Mouse (Mus musculus) bone marrow macrophage, adult 2 months (primary cell): Measurements from ENCODE around the gene Abt1.

Source experiments
- CTCF ChIP-seq: IDR thresholded peaks from 2 replicates; pipeline ENCODE4 v1.5.1; 2012; ENCODE audit warnings: low read depth, mild to moderate bottlenecking, low read length, moderate library complexity
- POLR2A ChIP-seq: IDR thresholded peaks from 2 replicates; pipeline ENCODE4 v1.6.1; 2012; ENCODE audit warnings: mild to moderate bottlenecking, low read depth, low read length, borderline replicate concordance

GRCm38 (mm10) chr13:23444451-23444850 lies 20.8 kb upstream of the Abt1 start:
- TF ChIP-seq POLR2A (no peak), CTCF (no peak)
